Mouse (Mus musculus): ENCODE measurements around the gene Dixdc1.

- TF ChIP-seq POLR2A (IDR thresholded peaks at IDR 0.05; ENCODE audit: low read depth, low read length): peak; percentile 72
- TF ChIP-seq CTCF (conservative IDR thresholded peaks at IDR 0.05; ENCODE audit: insufficient read depth, insufficient read length, low read depth, low read length): no peak
Observed at GRCm38 (mm10) chr9:50659392-50660217, 79.7 kb downstream of the Dixdc1 start, which contains the start of gene Dlat.

All from kidney, adult 2 months (tissue).